Mouse (Mus musculus) neural tube, embryonic 14.5 days (tissue): ENCODE data around the gene Fam173b. TPM values are rescaled to one million over a fixed set of nuclear protein-coding genes. Genes with fewer than 3 reads are reported as not detected.

ENCODE experiments used
- polyA plus RNA-seq: library from polyadenylated mRNA; unstranded; fragments of >200 nt; fragmentation: Nextera tagmentation; extraction: Ambion mirVana; gene quantifications from 2 replicates; pipeline ENCODE4 v1.2.1, GENCODE M21; 2014

The Fam173b gene
- polyA plus RNA-seq, 1 experiment from 2014 or later, result 10.2 TPM

Other genes with a start within 250 kb of the Fam173b start
- gene Ankrd33b, start 234.1 kb upstream of the Fam173b start, polyA plus RNA-seq, result 0.75 and 1.3 TPM in 2 replicates
- gene Ropn1l, start 148.1 kb upstream of the Fam173b start, polyA plus RNA-seq, result 1.9 TPM in 2 replicates
- gene March6, start 70.8 kb upstream of the Fam173b start, polyA plus RNA-seq, result 98.4 and 115 TPM in 2 replicates
- gene Cmbl, start 36.5 kb upstream of the Fam173b start, polyA plus RNA-seq, result 1.7 and 5.6 TPM in 2 replicates
- gene Cct5, start within 50 bp of the Fam173b start, polyA plus RNA-seq, result 498 and 536 TPM in 2 replicates